Mouse (Mus musculus) T-cell, adult 2 months (primary cell): ENCODE measurements at regions not wholly inside any gene's neighbourhood (a gene's known extent, or its start where the extent isn't known, plus 50 kb on each side); places are given as distances from the start of the nearest gene placed in this dataset.

Source experiments
- DNase-seq: peaks from one replicate; pipeline ENCODE4 v3.0.0; 2022; ENCODE audit warnings: low spot score

GRCm38 (mm10) chr10:17261825-17262205 lies 461.2 kb upstream of the Cited2 start:
- DNase-seq, result no peak

GRCm38 (mm10) chr10:17272646-17273045 lies 450.4 kb upstream of the Cited2 start:
- DNase-seq, result no peak

DNA sequence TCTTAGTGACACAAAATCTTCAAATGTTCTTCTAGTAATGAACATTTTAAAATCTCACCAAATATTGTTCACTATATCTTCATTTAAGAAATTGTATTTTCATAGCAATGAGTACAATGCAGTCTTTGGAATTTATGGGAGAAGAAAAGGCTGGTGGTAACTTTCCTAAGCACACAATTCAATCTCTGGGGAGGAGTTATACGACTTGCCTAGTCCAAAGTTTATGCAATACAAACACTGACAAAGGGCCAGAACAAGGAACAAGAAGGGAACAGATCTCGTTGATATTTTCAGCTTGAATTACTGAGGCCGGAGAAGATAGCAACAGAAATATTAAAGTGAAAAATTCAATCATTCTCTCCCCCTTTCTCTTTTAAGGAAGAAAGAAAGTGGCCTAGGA lies 449.2 kb upstream of the Cited2 start:
- no peak for DNase-seq

- DNase-seq, result no peak
These were observed 447.8 kb upstream of the Cited2 start for GRCm38 (mm10) chr10:17275214-17275613.

DNA sequence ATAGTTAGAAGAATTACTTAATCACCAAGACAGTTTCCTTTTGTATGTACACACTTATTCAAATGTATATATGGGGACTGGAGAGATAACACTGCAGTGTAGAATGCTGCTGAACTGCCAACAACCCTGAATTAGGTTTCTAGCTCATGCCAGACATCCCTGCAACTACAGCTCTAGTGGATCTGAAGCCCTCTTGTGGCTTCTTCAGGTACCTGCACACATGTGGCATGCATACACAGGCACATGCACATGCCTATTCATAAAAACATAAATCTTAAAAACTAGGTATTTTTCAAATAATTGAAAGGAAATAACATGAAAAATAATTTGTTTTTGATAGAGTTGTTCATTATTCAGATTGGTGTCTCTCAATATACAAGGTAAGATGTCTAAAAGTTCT lies 445.1 kb upstream of the Cited2 start:
- no peak for DNase-seq

DNA sequence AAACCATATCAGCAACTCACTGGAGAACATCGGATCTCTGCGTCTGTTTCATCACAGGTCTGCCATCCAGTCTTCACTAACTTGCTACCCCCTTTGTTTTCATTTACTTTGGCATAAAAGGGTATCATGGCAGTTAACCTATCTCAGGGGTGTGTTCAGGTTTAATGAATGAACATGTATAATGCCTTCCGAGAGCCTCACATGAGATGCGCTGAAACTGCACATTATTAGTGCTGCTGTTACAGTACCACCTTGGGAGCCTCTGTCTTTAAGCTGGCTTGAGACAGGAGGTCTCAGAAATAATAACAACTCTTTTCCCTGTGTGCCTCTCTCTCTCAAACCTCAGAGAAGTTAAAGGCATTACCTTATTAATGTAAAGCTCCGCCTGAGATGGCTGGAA lies 438.2 kb upstream of the Cited2 start:
- no peak for DNase-seq

DNA sequence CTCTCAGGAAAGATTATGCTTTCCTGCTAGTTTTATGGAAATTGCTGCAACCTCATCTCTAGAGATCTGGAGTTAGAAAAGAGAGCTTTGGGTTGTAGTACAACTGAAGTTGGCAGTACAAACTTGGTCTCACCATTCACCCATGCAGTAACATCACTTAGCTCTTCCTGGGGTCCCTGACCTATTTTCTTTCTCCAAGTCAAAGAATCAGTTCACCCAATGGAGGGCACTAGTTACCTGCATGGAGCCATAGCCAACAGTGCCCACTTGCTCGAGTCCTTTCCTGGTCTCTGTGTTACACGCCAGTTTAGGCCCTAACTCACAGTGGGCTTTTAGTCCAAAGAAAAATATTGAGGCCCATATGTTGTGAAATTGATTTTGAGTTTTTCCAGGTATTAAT lies 435.9 kb upstream of the Cited2 start:
- no peak for DNase-seq

DNA sequence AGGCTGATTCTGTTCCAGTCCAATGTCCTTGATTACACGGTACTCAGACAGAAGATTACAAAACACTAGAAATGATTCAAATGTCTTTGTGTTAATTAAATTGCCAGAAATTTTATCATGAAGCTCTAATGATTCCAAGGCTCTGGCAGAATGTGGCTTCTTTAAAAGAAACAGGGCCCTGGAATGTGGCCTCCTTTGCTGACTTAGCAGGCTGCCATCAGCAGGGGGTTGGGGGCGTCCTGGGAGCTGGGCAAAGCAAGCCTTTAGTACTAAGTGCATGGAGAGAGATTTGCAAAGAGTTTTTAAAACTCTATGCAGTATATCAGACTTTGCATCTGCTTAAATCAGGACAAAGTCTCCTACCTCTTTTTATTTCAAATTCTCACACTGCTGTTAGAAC lies 434.8 kb upstream of the Cited2 start:
- no peak for DNase-seq

DNA sequence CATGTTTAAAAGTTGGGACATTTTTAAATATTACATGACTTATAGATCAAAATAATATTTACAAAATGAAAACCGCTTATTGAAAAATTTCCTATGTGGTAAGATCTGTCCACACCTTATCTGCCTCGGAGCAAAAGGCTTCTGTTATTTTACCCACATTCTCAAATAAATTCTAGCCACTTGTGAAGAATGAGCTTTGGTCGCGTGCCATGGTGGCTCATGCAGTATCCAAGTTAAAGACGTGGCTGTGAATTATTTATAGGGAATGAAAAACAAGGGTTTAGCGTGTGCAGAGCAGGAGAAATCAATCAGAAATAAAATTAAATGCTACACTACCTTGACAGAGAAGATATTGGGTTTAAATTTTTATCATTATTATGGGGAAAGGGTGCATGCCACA lies 430.7 kb upstream of the Cited2 start:
- no peak for DNase-seq

DNA sequence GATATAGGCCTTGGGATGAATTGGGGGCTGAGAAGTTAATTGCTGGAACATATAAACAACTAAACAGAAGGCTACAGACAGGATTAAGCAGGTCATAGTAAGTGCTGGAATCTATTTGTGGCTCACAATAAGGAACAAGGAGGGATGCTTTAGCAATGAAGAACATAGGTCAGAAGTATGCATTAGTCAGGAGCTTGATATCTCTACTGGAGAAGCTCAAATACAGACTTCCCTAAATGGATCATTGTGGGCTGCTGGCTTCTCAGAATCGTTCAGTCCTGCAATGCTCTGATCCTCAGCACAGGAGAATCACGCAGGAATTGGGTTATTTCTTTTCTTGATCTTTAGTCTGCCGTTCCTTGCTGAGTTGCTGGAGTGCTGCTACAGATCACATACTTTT lies 428.6 kb upstream of the Cited2 start:
- DNase-seq, result no peak

- DNase-seq, result no peak
These were observed 427.9 kb upstream of the Cited2 start for GRCm38 (mm10) chr10:17295157-17295556.

GRCm38 (mm10) chr10:17299600-17299999 lies 423.4 kb upstream of the Cited2 start:
- no peak for DNase-seq

DNA sequence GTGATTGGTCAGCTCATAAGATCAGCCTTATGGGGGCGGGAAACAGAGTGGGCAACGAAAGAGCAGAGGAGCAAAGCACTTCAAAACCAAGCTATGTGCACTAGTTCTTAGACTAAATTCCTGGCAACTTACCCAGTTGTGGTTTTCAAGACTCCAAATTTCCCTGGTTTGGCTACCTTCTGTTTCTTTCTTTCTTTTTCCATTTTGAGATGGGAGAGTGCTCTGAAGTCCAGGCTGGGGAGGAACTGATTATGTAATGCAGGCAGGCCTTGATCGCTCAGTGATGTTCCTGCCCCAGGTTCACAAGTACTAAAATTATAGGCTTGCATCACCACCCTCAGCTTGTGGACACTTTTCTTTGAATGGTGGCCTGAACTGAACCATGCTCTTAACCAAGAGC lies 396.3 kb upstream of the Cited2 start:
- DNase-seq, result no peak

DNA sequence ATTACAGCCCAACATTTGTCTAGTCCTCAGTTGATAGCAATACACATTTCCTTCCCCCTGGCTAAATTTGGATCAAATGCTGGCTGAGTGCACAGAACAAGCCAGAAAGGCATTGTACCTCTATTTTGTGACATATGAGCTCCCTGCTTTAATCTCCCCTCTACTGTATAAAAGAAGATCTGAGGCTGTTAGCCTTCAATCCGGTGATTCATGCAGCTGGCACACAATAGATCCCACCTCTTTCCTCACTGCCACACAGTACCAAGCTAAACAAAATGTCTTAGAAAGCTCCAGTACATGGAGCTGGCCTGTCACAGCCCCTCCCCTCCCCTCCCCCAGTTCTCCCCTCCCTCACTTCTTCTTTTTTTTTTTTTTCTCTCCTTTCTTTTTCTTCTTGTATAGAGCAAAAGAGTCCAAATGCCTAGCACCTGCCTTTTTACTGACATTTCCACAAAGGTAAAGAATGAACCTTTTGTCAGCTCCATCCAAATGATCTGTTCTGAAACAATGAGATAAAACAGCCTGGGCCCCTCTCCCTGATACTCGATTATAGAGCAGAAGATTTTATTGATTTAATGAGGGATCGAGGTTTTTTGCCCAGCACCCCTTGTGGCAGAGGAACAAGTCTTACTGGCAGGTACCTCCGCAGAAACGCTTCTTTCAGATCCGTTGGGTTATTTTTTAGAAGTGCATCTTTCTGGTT lies 392.0 kb upstream of the Cited2 start:
- DNase-seq, result no peak

GRCm38 (mm10) chr10:17331607-17332008 lies 391.4 kb upstream of the Cited2 start:
- no peak for DNase-seq

DNA sequence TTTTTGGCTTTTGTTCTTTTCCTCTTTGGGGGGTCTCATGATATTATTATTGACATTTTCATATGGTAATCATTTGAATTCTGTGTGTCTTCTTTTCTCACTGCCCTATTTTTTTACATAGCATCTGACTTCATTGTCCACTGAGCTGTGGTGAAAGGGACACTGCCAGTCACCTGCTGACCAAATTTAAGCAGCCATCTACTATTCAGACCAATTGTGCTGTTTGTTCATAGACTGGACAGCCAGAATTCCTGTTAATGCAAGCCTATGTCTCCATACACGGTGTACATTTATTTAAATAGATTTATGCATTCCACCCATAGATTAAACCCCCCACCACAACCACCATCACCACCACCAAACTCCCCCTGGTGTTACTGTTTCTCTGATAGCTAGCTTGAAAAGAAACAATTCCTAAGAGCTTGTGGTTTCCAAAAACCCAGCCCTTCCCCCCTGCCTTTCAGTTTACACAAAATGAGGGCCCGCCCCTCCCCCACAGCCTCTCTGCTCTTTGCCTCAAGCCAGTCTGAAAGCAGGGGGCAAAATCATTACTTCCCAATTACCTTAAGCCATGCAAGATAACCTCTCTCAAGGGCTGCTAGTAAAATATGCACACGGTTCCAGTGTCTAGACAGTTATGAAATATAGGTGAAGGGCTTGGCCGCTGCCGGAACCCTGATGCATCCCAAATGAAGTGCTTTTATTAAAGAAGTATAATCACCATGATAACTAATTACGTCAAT lies 390.8 kb upstream of the Cited2 start:
- no peak for DNase-seq

- no peak for DNase-seq
These were observed 390.0 kb upstream of the Cited2 start for GRCm38 (mm10) chr10:17332986-17333385.

DNA sequence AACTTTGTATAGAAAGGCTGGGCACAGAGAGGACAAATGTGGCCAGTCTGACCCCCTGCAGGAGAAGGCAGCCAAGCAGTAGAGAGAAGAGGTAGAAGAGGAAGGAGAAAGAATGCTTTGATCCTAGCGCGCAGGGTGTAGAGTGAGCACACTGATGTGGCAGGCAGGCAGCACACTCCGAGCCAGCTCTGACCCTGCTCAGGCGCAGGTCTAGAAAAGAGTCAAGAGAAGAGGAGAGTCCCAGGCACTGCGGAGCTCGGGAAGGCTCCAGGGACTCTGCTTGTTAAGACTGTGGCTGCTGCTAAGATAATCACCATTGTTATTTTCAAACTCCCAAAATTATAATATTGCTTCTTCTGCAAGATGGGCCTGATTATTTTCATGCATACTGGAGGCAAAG lies 389.3 kb upstream of the Cited2 start:
- DNase-seq, result no peak

DNA sequence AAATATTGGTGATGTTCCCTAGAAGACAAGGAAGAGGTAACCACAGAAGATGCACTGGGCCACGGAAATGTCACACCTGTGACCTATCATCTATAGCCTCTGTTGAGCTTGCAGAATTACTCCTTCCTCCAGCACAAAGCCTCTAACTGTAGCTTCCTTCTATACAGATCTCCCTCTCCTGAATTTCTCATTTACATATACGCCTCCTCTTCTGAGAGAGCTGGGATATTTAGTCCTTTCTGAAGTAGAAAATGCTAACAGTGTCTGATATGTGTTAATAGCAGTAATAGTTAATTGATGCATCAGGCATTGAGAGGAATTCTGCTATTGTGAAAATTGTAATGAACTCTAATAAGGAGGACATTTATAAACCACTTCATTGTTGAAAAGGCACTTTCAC lies 385.8 kb upstream of the Cited2 start:
- no peak for DNase-seq

DNA sequence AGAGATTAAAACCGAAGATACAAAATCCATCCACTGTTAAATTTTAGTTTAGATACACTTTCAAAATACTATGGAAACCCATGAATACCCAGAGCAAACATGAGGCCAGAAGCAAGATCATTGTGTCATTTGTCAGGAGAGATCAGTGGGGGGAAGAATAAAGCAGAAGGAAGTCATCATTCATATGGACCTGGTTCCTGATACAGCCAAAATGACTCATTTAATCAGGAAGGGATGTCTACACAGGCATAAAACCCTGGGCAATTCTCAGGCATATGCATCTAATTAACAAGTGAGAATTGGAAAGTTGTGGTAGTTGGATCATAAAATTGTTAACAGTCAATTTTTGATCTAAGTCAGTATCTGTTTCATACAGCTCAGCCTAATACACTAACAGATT lies 379.2 kb upstream of the Cited2 start:
- DNase-seq, result no peak

DNA sequence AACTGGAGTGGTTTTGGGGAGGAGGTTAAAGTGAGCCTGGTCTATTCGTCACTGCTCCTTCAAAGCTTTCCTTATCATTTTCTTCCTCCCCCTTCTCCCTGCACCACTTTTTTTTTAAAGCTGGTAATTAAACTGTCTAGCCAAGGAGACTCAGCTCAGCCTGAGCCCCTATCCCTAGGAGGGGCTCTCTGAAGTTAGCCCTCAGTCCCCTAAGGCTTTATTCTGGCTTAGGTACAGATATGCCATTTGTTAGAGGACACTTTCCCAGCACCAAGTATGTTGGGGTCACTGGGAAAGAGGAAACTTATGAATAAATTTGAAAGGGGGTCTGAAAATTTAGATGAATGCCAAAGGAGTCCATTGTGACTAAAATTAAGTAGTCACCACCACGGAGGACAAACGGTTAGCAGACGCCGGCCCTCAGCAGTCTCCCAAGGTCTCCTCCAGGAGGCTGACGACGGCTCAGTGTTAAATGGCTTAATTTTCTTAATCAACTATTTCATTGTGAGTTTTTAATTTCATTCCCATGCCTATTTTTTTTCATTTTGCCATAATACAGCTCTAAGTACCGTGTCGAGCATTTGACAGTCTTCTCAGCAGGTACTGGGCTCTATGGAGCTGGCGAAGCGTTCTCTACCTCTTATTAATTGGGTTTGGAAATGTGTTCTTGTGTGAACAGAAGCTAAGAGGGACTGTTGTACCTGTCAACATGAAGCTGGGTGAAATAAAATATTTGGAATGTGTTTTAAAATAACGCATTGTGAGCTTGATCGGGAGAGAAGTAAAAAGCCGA lies 370.6 kb upstream of the Cited2 start:
- no peak for DNase-seq

DNA sequence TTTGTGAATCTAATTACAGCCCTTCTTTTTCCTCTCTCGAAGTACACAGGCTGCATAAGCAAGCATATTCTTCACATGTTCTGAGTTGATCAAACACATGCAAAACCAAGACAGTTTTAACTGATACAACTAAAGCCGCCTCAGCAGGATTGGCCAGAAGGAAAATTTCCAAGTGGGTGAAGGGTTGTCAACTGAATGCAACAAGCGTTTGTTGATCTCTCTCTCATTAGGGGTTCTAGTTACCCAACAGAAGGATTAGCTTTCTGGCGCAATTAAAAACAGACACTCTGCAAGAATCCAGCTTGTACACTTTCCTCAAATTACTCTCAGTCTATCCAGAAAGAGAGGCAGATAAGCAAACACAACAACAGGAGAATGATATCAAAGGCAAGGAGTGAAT lies 367.5 kb upstream of the Cited2 start:
- DNase-seq, result no peak

DNA sequence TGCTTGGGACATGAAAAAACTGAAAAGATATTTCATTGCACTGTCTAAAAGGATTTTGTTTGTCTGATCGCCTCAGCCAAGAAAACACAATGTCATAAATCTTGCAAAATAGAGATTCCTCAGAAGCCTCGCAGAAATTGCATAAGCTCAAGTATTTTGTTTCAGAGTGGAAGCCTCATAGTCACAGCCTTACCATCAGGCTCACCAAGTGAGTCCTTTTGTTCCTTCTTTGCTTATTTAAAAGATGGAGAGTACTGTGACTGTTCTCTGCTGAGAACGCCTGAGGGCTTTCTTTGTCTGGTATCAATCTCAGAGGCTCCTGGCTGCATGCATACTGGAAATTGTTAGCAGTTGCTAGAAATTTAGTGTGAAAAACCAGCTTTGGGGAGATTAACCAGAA lies 367.0 kb upstream of the Cited2 start:
- DNase-seq, result no peak
